Mouse (Mus musculus): ENCODE results near the gene Plxnc1. TPM values are rescaled to one million over a fixed set of nuclear protein-coding genes. Genes with fewer than 3 reads are reported as not detected.

Gene Plxnc1
- polyA plus RNA-seq, 1 experiment from 2014 or later, result 2.2 TPM

GRCm38 (mm10) chr10:94943846-94944690 is 567 bp downstream of the Plxnc1 start:
- Histone ChIP-seq H3K36me3 (no peaks in the 10 kb centered on the region), H3K27ac (replicated peaks) (peak overlapping the region; percentile 96), H3K4me1 (peaks cover 65% of the 10 kb centered on the region), H3K27me3 (ENCODE audit: low read depth, poor library complexity, severe bottlenecking) (peaks cover 65% of the 10 kb centered on the region), H3K9me3 (replicated peaks) (no peaks in the 10 kb centered on the region), H3K4me3 (peak overlapping the region; percentile 90)
- peak; percentile 79 for DNase-seq (ENCODE audit: low spot score)
- WGBS, result under 1% methylated on average over 89 of the region's 110 CpGs

GRCm38 (mm10) chr10:94943401-94943845 is 1.2 kb downstream of the Plxnc1 start:
- Histone ChIP-seq H3K27ac (replicated peaks) (peak overlapping the region; percentile 96), H3K36me3 (no peaks in the 10 kb centered on the region), H3K4me1 (peaks cover 65% of the 10 kb centered on the region), H3K4me3 (peak overlapping the region; percentile 90), H3K9me3 (replicated peaks) (no peaks in the 10 kb centered on the region), H3K27me3 (ENCODE audit: low read depth, poor library complexity, severe bottlenecking) (peaks cover 72% of the 10 kb centered on the region)
- WGBS, result under 1% methylated on average over 26 of the region's 26 CpGs
- DNase-seq (ENCODE audit: low spot score), result peak; percentile 62

DNA sequence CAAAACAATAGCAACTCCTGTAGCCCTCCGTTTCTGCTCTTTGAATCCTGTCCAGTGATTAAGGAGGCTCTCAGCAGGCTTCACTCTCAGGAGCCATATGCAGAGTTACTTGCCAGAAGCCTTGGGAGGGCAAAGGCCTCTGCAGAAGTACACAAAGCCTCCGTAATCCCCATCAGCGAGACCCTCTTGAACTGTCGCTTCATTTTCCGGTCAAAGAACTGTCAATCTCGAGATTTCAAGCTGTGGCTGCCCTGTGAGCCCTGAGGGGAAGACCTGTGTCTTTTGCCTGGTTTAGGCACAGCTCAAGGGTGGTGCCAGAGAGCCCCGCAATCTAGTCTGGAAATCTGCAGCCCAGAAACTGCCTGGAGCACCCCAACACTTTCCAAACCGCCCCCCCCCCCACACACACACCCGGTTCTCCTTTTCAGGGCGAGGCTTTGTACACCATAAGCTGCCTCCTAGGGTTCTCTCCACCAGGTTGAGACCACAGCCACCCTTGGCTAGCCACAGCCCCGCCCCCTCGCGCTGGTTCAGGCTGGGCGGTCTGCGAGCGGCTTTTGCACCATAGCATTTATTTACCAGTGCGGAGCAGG is 2.1 kb downstream of the Plxnc1 start:
- Histone ChIP-seq H3K9me3 (replicated peaks) (no peaks in the 10 kb centered on the region), H3K36me3 (no peaks in the 10 kb centered on the region), H3K4me1 (peaks cover 65% of the 10 kb centered on the region), H3K4me3 (peak overlapping the region; percentile 90), H3K27ac (replicated peaks) (peak overlapping the region; percentile 96), H3K27me3 (ENCODE audit: low read depth, poor library complexity, severe bottlenecking) (peaks cover 74% of the 10 kb centered on the region)
- WGBS, result under 1% methylated on average over 17 of the region's 17 CpGs
- peak; percentile 76 for DNase-seq (ENCODE audit: low spot score)

DNA sequence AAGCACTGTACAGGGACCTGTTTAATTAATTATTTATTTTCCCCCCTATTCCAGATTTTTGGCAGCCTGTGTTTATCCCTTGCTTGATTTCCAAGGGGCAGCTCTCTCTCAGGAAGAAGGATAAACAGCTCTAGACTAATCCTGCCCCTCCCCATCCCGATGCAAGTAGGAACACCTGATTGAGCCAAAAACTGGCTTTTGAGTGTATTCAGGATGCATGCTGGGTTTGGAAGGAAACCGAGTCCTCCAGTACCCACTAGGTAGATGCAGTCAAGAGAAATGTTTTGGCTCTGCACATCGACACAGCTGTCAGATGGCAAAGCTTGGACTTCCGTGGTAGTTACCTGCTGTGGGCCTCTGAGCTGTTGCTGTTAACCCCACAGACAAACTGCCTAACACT is 3.1 kb downstream of the Plxnc1 start:
- no peaks in the 10 kb centered on the region for H3K9me3 ChIP-seq (replicated peaks)
- no peak for DNase-seq (ENCODE audit: low spot score)
- H3K36me3 ChIP-seq, result peaks cover 7% of the 10 kb centered on the region; the same call in 1 of the 2 replicates
- H3K27ac ChIP-seq (replicated peaks), result peak overlapping the region; percentile 96; the same call in 1 of the 2 replicates
- peaks cover 65% of the 10 kb centered on the region for H3K4me1 ChIP-seq
- peaks cover 71% of the 10 kb centered on the region for H3K27me3 ChIP-seq (ENCODE audit: low read depth, poor library complexity, severe bottlenecking)
- 5% methylated on average over 4 of the region's 4 CpGs for WGBS
- H3K4me3 ChIP-seq, result peak overlapping the region; percentile 90

DNA sequence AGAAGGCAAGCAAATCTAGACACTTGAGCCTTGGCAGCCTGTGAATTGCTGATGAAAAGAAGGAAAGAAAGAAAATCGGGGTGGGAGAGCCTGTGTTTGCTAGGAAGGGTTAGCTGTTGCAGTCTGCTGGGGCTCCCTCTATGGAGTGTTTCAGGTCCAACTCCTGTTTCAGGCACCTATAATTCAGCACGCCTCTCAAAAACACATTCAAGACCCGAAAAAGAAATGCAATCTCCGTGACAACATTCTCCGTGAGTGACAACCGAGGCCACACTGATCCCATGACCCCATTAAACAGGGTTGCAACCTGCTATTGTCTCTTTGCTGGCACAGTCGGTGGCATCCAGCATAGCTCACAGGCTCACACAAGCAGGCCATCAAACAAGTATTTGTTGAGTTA is 3.8 kb downstream of the Plxnc1 start:
- H3K36me3 ChIP-seq, result peaks cover 10% of the 10 kb centered on the region; the same call in 1 of the 2 replicates
- peak overlapping the region; percentile 29; the same call in 1 of the 2 replicates for H3K27ac ChIP-seq (replicated peaks)
- H3K4me1 ChIP-seq, result peaks cover 58% of the 10 kb centered on the region
- H3K4me3 ChIP-seq, result peak overlapping the region; percentile 90
- WGBS, result 9% methylated on average over 7 of the region's 7 CpGs
- peaks cover 64% of the 10 kb centered on the region for H3K27me3 ChIP-seq (ENCODE audit: low read depth, poor library complexity, severe bottlenecking)
- no peaks in the 10 kb centered on the region for H3K9me3 ChIP-seq (replicated peaks)
- DNase-seq (ENCODE audit: low spot score), result peak; percentile 56

DNA sequence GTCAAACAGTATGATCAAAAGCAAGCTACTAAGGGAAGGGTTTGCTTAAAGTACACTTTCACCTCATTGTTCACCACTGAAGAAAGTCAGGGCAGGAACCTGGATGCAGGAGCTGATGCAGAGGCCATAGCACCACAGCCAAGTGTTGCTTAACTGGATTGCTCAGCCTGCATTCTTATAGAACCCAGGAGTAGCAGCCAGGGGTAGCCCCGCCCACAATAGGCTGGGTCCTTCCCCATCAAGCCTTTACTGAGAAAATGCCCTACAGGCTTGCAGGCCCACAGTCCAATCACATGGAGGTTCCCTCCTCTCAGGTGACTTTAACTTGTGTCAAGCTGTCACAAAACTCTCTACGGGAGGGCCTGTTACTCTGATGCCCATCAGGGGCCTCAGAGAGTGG is 4.6 kb downstream of the Plxnc1 start:
- H3K9me3 ChIP-seq (replicated peaks), result no peaks in the 10 kb centered on the region
- peak overlapping the region; percentile 90 for H3K4me3 ChIP-seq
- peaks cover 10% of the 10 kb centered on the region; the same call in 1 of the 2 replicates for H3K36me3 ChIP-seq
- peaks cover 53% of the 10 kb centered on the region for H3K4me1 ChIP-seq
- 17% methylated on average over 2 of the region's 2 CpGs for WGBS
- no peak for DNase-seq (ENCODE audit: low spot score)
- H3K27ac ChIP-seq (replicated peaks), result peak overlapping the region; percentile 29
- peaks cover 56% of the 10 kb centered on the region for H3K27me3 ChIP-seq (ENCODE audit: low read depth, poor library complexity, severe bottlenecking)

- Histone ChIP-seq H3K27me3 (ENCODE audit: low read depth, poor library complexity, severe bottlenecking) (peaks cover 53% of the 10 kb centered on the region), H3K4me1 (peaks cover 51% of the 10 kb centered on the region), H3K27ac (replicated peaks) (no peak overlapping the region), H3K4me3 (no peak overlapping the region), H3K9me3 (replicated peaks) (no peaks in the 10 kb centered on the region), H3K36me3 (peaks cover 10% of the 10 kb centered on the region; the same call in 1 of the 2 replicates)
- DNase-seq (ENCODE audit: low spot score), result no peak
- WGBS, result 92% methylated on average over 2 of the region's 2 CpGs
Observed at GRCm38 (mm10) chr10:94938899-94939298, 5.7 kb downstream of the Plxnc1 start.

DNA sequence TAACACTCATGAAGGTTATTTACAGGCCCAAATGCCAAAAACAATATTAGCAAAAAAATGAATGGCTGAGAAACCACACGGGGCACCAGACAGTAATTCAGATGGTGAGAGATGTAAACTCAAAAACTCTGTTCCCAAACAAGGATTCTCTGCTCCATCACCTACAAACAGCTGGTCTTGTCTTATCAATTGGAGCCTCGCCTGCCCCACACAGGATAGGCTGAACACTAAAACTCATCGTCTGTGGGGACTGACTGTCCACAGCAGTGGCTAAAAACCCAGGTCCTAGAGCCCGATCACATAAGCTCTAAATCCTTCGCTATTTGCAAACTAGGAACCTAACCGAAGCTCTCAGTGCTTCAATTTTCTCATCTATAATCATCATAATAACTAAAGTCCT is 6.3 kb downstream of the Plxnc1 start:
- H3K27me3 ChIP-seq (ENCODE audit: low read depth, poor library complexity, severe bottlenecking), result peaks cover 47% of the 10 kb centered on the region
- DNase-seq (ENCODE audit: low spot score), result no peak
- no peak overlapping the region for H3K4me3 ChIP-seq
- peaks cover 50% of the 10 kb centered on the region for H3K4me1 ChIP-seq
- no peaks in the 10 kb centered on the region for H3K9me3 ChIP-seq (replicated peaks)
- WGBS, result 90% methylated on average over 6 of the region's 6 CpGs
- peaks cover 10% of the 10 kb centered on the region; the same call in 1 of the 2 replicates for H3K36me3 ChIP-seq
- no peak overlapping the region for H3K27ac ChIP-seq (replicated peaks)

GRCm38 (mm10) chr10:94935270-94935669 is 9.4 kb downstream of the Plxnc1 start:
- WGBS, result 88% methylated on average over 4 of the region's 4 CpGs
- Histone ChIP-seq H3K27ac (replicated peaks) (no peak overlapping the region), H3K4me3 (no peak overlapping the region), H3K27me3 (ENCODE audit: low read depth, poor library complexity, severe bottlenecking) (peaks cover 33% of the 10 kb centered on the region), H3K4me1 (peaks cover 32% of the 10 kb centered on the region), H3K9me3 (replicated peaks) (no peaks in the 10 kb centered on the region), H3K36me3 (peaks cover 10% of the 10 kb centered on the region; the same call in 1 of the 2 replicates)
- DNase-seq (ENCODE audit: low spot score), result no peak

GRCm38 (mm10) chr10:94934151-94934614 is 10.5 kb downstream of the Plxnc1 start:
- no peak overlapping the region for H3K4me3 ChIP-seq
- H3K27me3 ChIP-seq (ENCODE audit: low read depth, poor library complexity, severe bottlenecking), result peaks cover 22% of the 10 kb centered on the region
- no peak for DNase-seq (ENCODE audit: low spot score)
- peaks cover 10% of the 10 kb centered on the region; the same call in 1 of the 2 replicates for H3K36me3 ChIP-seq
- no peak overlapping the region for H3K27ac ChIP-seq (replicated peaks)
- 87% methylated on average over 9 of the region's 9 CpGs for WGBS
- peaks cover 23% of the 10 kb centered on the region for H3K4me1 ChIP-seq
- no peaks in the 10 kb centered on the region for H3K9me3 ChIP-seq (replicated peaks)

GRCm38 (mm10) chr10:94931961-94932832 is 12.4 kb downstream of the Plxnc1 start:
- Histone ChIP-seq H3K9me3 (replicated peaks) (no peaks in the 10 kb centered on the region), H3K27ac (replicated peaks) (no peak overlapping the region), H3K27me3 (ENCODE audit: low read depth, poor library complexity, severe bottlenecking) (peaks cover 3% of the 10 kb centered on the region; the same call in 1 of the 2 replicates), H3K36me3 (peaks cover 9% of the 10 kb centered on the region; the same call in 1 of the 2 replicates), H3K4me1 (peaks cover 28% of the 10 kb centered on the region), H3K4me3 (no peak overlapping the region)
- WGBS, result 75% methylated on average over 9 of the region's 9 CpGs
- DNase-seq (ENCODE audit: low spot score), result no peak

DNA sequence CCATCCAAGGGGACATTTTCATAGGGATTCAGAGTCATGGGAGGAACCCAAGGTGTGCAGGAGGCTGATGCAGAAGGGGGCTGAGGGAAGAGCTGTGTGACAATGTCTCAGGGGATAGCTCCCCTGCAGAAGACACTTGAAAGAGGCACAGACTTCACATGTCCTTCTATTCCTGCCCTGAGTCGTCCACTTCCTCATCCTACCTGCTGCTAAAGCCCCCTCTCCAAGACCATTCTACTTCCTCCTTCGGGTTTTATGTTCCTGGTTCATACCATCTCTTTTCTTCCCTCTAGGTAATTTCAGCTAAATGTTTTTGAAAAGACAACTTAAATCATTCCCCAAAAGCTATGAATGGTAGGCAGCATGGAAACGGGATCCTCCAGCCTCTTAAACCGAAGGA is 16.5 kb downstream of the Plxnc1 start:
- WGBS, result 90% methylated on average over 4 of the region's 4 CpGs
- no peak overlapping the region for H3K27ac ChIP-seq (replicated peaks)
- no peak for DNase-seq (ENCODE audit: low spot score)
- H3K4me3 ChIP-seq, result no peak overlapping the region
- H3K9me3 ChIP-seq (replicated peaks), result no peaks in the 10 kb centered on the region
- peaks cover 40% of the 10 kb centered on the region for H3K4me1 ChIP-seq
- no peaks in the 10 kb centered on the region for H3K27me3 ChIP-seq (ENCODE audit: low read depth, poor library complexity, severe bottlenecking)
- H3K36me3 ChIP-seq, result no peaks in the 10 kb centered on the region
